Mouse (Mus musculus) bone marrow macrophage, adult 2 months (primary cell): Measurements from ENCODE around the gene Cdkl5. TPM values are rescaled to one million over a fixed set of nuclear protein-coding genes. Genes with fewer than 3 reads are reported as not detected.

Source experiments
- H3K27ac ChIP-seq: 2 replicates; pipeline ENCODE4 v1.5.1; 2012; ENCODE audit warnings: low read depth, low read length; ENCODE audit not compliant: insufficient read depth
- H3K4me1 ChIP-seq: 2 replicates; pipeline ENCODE4 v1.6.1; 2012; ENCODE audit warnings: low read length; ENCODE audit not compliant: control insufficient read depth, insufficient read depth
- H3K4me3 ChIP-seq: 2 replicates; pipeline ENCODE4 v1.5.1; 2012; ENCODE audit warnings: mild to moderate bottlenecking, low read length, moderate library complexity; ENCODE audit not compliant: insufficient read depth
- CTCF ChIP-seq: IDR thresholded peaks from 2 replicates; pipeline ENCODE4 v1.5.1; 2012; ENCODE audit warnings: low read depth, mild to moderate bottlenecking, low read length, moderate library complexity
- POLR2A ChIP-seq: IDR thresholded peaks from 2 replicates; pipeline ENCODE4 v1.6.1; 2012; ENCODE audit warnings: mild to moderate bottlenecking, low read depth, low read length, borderline replicate concordance
- polyA plus RNA-seq: library from polyadenylated mRNA; stranded (reverse); fragments of >200 nt; gene quantifications from 2 replicates; pipeline ENCODE4 v1.2.4, GENCODE M21; 2012; ENCODE audit not compliant: missing spikeins, insufficient read depth, insufficient read length

Cdkl5 gene
- polyA plus RNA-seq, 1 experiment, result 1.1 TPM

- TF ChIP-seq POLR2A (no peak), CTCF (no peak)
- Histone ChIP-seq H3K4me1 (no peaks in the 10 kb centered on the region), H3K4me3 (no peak overlapping the region), H3K27ac (no peak overlapping the region)
These were observed 75.4 kb downstream of the Cdkl5 start for GRCm38 (mm10) chrX:160919022-160919637.

- Histone ChIP-seq H3K4me3 (no peak within 1 kb of the TSS), H3K4me1 (no peaks in the 10 kb centered on the region), H3K27ac (no peak within 1 kb of the TSS)
- TF ChIP-seq POLR2A (no peak), CTCF (no peak)
These were observed 87.6 kb downstream of the Cdkl5 start, which contains the start of gene Gja6 for GRCm38 (mm10) chrX:160906952-160907351. TSS of gene Gja6 (minus strand) at chrX:160907052.

- H3K4me3 ChIP-seq, result no peak overlapping the region
- no peaks in the 10 kb centered on the region for H3K4me1 ChIP-seq
- no peak overlapping the region for H3K27ac ChIP-seq
- TF ChIP-seq CTCF (no peak), POLR2A (no peak)
These were observed 88.0 kb downstream of the Cdkl5 start for GRCm38 (mm10) chrX:160906477-160906876.

GRCm38 (mm10) chrX:160905913-160906312 lies 88.6 kb downstream of the Cdkl5 start:
- H3K27ac ChIP-seq, result no peak overlapping the region
- no peak for TF ChIP-seq CTCF
- no peak for TF ChIP-seq POLR2A

GRCm38 (mm10) chrX:160905041-160905678 lies 89.3 kb downstream of the Cdkl5 start:
- H3K4me1 ChIP-seq, result no peaks in the 10 kb centered on the region
- TF ChIP-seq POLR2A (no peak), CTCF (no peak)
- H3K27ac ChIP-seq, result no peak overlapping the region
- no peak overlapping the region for H3K4me3 ChIP-seq

More at GRCm38 (mm10) chrX:160905913-160906312, 88.6 kb downstream of the Cdkl5 start:
- Histone ChIP-seq H3K4me3 (no peak overlapping the region), H3K4me1 (no peaks in the 10 kb centered on the region)

GRCm38 (mm10) chrX:160901118-160901517 lies 93.4 kb downstream of the Cdkl5 start:
- no peaks in the 10 kb centered on the region for H3K4me1 ChIP-seq
- H3K4me3 ChIP-seq, result no peak overlapping the region
- no peak overlapping the region for H3K27ac ChIP-seq
- no peak for TF ChIP-seq POLR2A
- no peak for TF ChIP-seq CTCF

- Histone ChIP-seq H3K4me1 (no peaks in the 10 kb centered on the region), H3K4me3 (no peak overlapping the region), H3K27ac (no peak overlapping the region)
- no peak for TF ChIP-seq POLR2A
- no peak for TF ChIP-seq CTCF
These were observed 102.4 kb downstream of the Cdkl5 start for GRCm38 (mm10) chrX:160892077-160892476.

GRCm38 (mm10) chrX:160886301-160886700 lies 108.2 kb downstream of the Cdkl5 start:
- TF ChIP-seq POLR2A, result no peak
- no peak for TF ChIP-seq CTCF

GRCm38 (mm10) chrX:160866576-160866975 lies 127.9 kb downstream of the Cdkl5 start:
- TF ChIP-seq CTCF, result no peak
- no peak for TF ChIP-seq POLR2A
- Histone ChIP-seq H3K27ac (no peak overlapping the region), H3K4me3 (no peak overlapping the region), H3K4me1 (no peaks in the 10 kb centered on the region)

More at GRCm38 (mm10) chrX:160886301-160886700, 108.2 kb downstream of the Cdkl5 start:
- Histone ChIP-seq H3K4me1 (no peaks in the 10 kb centered on the region), H3K27ac (no peak overlapping the region), H3K4me3 (no peak overlapping the region)

- no peak for TF ChIP-seq POLR2A
- no peak for TF ChIP-seq CTCF
- H3K4me1 ChIP-seq, result no peaks in the 10 kb centered on the region
- H3K27ac ChIP-seq, result no peak overlapping the region
These were observed 129.5 kb downstream of the Cdkl5 start for GRCm38 (mm10) chrX:160865022-160865421.

More at GRCm38 (mm10) chrX:160865022-160865421, 129.5 kb downstream of the Cdkl5 start:
- H3K4me3 ChIP-seq, result no peak overlapping the region
